Mouse (Mus musculus): ENCODE results near the gene Ttc9.

Gene Ttc9

GRCm38 (mm10) chr12:81662076-81662475 lies 31.0 kb downstream of the Ttc9 start:
- no peak for DNase-seq

GRCm38 (mm10) chr12:81663116-81663515 lies 32.1 kb downstream of the Ttc9 start:
- no peak for DNase-seq

GRCm38 (mm10) chr12:81663906-81664305 lies 32.9 kb downstream of the Ttc9 start:
- DNase-seq, result no peak

- no peak for DNase-seq
Observed at GRCm38 (mm10) chr12:81668406-81668805, 37.4 kb downstream of the Ttc9 start.

GRCm38 (mm10) chr12:81675557-81675956 lies 44.5 kb downstream of the Ttc9 start:
- no peak for DNase-seq

GRCm38 (mm10) chr12:81679807-81680529 lies 48.9 kb downstream of the Ttc9 start:
- no peak for DNase-seq

- DNase-seq, result no peak
Observed at GRCm38 (mm10) chr12:81683395-81683794, 52.3 kb downstream of the Ttc9 start.

- no peak for DNase-seq
Observed at GRCm38 (mm10) chr12:81684096-81684495, 53.0 kb downstream of the Ttc9 start.

- DNase-seq, result no peak
Observed at GRCm38 (mm10) chr12:81685981-81686380, 54.9 kb downstream of the Ttc9 start.

GRCm38 (mm10) chr12:81686406-81687117 lies 55.5 kb downstream of the Ttc9 start:
- no peak for DNase-seq

- no peak for DNase-seq
Observed at GRCm38 (mm10) chr12:81687873-81688272, 56.8 kb downstream of the Ttc9 start.

- DNase-seq, result no peak
Observed at GRCm38 (mm10) chr12:81688537-81688936, 57.5 kb downstream of the Ttc9 start.

- DNase-seq, result no peak
Observed at GRCm38 (mm10) chr12:81689505-81690056, 58.5 kb downstream of the Ttc9 start.

- no peak for DNase-seq
Observed at GRCm38 (mm10) chr12:81690111-81690510, 59.1 kb downstream of the Ttc9 start.

GRCm38 (mm10) chr12:81690751-81691150 lies 59.7 kb downstream of the Ttc9 start:
- no peak for DNase-seq

- DNase-seq, result no peak
Observed at GRCm38 (mm10) chr12:81691177-81691730, 60.2 kb downstream of the Ttc9 start.

- DNase-seq, result no peak
Observed at GRCm38 (mm10) chr12:81698011-81698410, 67.0 kb downstream of the Ttc9 start.

GRCm38 (mm10) chr12:81702903-81703302 lies 71.9 kb downstream of the Ttc9 start:
- DNase-seq, result no peak

GRCm38 (mm10) chr12:81712618-81713017 lies 81.6 kb downstream of the Ttc9 start:
- DNase-seq, result no peak

Measured in thymus, postnatal 25 days (tissue).